Mouse (Mus musculus): ENCODE results near the gene Babam2.

- no peak for TF ChIP-seq CTCF (IDR thresholded peaks at IDR 0.05; ENCODE audit: borderline replicate concordance, extremely low read depth, insufficient read depth, insufficient read length)
- no peak for TF ChIP-seq POLR2A (IDR thresholded peaks at IDR 0.05; ENCODE audit: borderline replicate concordance, extremely low read depth, insufficient read depth, insufficient read length, poor library complexity, severe bottlenecking)
Observed at GRCm38 (mm10) chr5:31852786-31853185, 155.3 kb downstream of the Babam2 start.

Data from brain, embryonic 14.5 days (tissue).